Mouse (Mus musculus) heart, postnatal 10 days (tissue): ENCODE results near the gene Mctp1. TPM values are rescaled to one million over a fixed set of nuclear protein-coding genes. Genes with fewer than 3 reads are reported as not detected.

Source experiments
- DNase-seq, 2 experiments: peaks; one replicate each; pipeline ENCODE4 v3.0.0; 2021
- intact Hi-C: fragments of 180-260 bp; cut with DNase I; formaldehyde crosslinking; loops from one replicate; pipeline ENCODE4 v1.15.1; 2025
- total RNA-seq, 2 experiments: library from RNA; stranded (reverse); gene quantifications; 2 replicates each; pipeline ENCODE4 v1.2.3; 2021

Mctp1 gene
- total RNA-seq, 2 experiments from 2014 or later = 1.3 to 1.4 TPM

- intact Hi-C loops = no loop called here
- DNase-seq = no peak
Observed at GRCm38 (mm10) chr13:76808871-76809390, 424.6 kb downstream of the Mctp1 start.

DNA sequence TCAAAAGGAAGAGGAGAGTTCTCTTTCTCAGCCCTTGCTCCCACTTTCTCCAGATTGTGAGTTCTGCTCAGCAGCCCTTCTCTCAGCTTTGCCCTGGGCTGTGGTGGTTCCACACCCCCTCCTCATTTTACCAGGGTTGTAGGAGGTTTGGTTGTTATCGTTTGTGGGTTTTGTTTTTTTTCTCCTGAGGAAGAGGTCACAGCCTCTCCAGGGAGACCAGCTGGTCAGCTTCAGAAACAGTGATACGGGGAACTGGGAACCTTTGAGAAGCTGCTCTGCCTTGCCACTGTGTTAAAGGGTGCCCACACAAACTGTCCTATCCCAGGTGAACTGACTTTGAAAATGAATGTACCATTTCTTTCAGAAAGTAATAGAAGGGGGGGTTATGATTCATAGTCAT is 425.5 kb downstream of the Mctp1 start:
- DNase-seq = no peak
- intact Hi-C loops = no loop called here

- peak; percentile 25 to 35 for DNase-seq
- intact Hi-C loops = no loop called here
Observed at GRCm38 (mm10) chr13:76810496-76810939, 426.2 kb downstream of the Mctp1 start.

DNA sequence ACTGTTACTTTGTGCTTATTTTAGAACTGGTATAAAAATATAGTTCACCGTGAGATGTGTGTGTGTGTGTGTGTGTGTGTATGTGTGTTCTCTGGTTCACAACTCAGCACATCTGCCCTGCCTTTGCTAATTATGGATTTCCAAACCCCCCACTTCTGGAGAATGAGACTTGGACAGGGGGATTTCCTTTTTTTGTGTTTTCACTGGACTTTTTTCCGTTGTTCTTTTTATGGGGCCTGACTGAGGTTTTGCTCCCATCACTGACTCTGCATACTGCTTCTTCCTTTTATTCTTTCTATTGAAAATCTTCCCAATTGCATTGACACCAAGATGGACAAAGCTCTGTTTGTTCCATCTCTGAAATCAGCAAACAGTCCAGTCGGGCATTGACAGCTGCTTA is 438.7 kb downstream of the Mctp1 start:
- intact Hi-C loops = no loop called here

DNA sequence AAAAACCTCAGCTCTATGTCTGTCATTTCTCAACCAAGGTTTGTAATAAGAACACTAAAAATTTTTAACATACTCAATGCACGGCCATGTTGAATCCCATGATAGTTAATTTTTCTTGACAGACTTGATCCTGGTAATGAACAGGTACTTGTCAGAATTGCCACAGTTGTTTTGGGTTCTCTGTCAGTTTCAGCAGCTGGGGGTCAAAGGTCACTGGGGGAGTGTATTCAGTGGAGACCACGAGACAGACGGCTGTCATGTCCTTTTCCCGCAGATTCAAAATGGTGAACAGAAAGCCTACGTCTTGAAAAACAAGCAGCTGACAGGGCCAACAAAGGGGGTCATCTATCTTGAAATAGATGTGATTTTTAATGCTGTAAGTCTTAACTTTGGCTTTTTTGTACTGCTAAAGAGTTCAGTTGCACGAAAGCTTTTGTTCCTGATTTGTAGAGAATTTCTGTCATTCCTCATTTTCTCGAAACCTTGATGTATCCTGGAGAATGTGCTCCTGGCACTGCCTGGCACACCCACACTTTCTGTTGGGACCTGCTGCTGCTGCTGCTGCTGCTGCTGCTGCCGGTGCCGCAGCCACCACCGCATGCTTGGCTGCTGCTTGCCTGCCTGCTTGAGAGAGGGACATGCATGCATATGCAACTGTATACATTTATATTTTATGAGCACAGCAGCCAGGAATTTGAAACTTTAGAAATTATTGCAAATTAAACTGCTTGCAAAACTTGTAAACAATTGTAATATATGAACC is 440.8 kb downstream of the Mctp1 start:
- intact Hi-C loops = no loop called here
- DNase-seq = no peak

More for the DNA sequence above, 438.7 kb downstream of the Mctp1 start:
- DNase-seq = no peak

DNA sequence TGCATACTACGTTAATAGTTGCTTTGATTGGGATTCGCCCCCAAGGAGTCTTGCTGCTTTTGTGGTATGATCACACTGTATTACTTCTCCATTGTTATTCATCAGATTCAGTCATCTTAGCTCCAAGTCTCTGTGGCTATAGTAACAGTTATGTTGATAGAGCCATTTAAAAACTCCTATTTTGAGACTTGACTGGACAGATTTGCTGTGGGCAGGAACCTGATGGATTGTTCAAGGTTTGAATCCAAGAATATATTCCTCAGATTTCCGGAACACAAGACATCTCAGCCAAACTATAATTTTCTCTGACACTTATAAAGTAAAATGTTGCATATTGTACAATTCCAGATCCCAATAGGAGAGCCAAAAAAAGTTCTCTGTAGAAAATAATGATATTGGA is 443.4 kb downstream of the Mctp1 start:
- DNase-seq = no peak
- intact Hi-C loops = no loop called here

- intact Hi-C loops = no loop called here
Observed at GRCm38 (mm10) chr13:76838031-76838430, 453.7 kb downstream of the Mctp1 start.

GRCm38 (mm10) chr13:76840712-76841111 is 456.4 kb downstream of the Mctp1 start:
- no peak for DNase-seq
- intact Hi-C loops = loop anchor here (10.0 kb wide), 1 partner anchor 1344 kb away; no protein-coding TSS in a partner anchor

More at GRCm38 (mm10) chr13:76838031-76838430, 453.7 kb downstream of the Mctp1 start:
- DNase-seq = no peak

- DNase-seq = peak; percentile 54 to 78
- intact Hi-C loops = loop anchor here (10.0 kb wide), 1 partner anchor 1340 kb away; no protein-coding TSS in a partner anchor
Observed at GRCm38 (mm10) chr13:76844629-76845255, 460.4 kb downstream of the Mctp1 start.

DNA sequence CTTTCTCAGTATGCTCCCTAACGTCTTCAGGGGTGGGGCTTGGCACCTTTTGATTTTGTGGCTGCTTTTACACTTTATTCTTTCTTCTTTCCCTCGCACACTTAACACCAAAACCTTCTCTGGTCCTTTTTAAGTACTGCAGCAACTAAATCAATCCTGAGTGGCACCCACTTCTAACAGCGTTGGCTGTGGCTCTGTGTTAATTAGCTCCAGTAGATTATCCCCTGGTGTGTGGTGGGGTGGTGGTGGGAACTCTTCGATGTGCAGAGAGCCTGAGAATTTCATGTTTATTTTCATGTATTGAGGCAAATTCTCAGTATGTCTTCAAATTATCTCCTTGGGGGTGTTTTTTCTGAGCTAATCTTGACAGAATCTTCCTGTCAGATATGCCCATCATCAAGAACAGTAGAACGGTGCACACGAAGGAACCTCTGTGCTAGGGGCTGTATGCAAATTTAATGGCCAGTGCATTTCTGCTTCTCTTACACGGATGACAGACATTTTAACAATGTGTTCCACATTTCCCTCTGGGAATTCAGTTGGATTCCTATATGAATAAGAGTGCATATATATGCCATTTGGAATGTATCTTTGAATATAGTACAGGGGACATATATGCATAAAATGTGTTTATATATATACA is 466.2 kb downstream of the Mctp1 start:
- no peak for DNase-seq
- intact Hi-C loops = no loop called here

DNA sequence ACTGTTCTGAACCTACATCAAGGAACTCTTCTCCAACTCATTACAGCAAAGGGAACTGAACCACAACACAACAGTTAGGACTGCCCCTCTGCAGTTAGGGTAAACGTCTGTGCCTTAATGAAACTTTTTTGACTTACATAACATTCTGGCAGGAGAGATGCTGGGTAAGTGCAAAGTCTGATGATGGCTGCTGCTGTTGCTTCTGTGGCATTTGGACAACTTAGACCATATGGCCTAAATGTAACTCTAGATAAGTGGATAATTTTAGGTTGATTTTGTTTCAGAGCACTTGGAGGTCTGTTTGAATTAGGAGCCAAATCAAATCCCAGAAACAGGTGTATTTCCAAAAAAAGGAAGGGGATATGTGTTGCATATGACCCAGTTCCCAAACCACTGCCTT is 470.0 kb downstream of the Mctp1 start:
- intact Hi-C loops = no loop called here
- no peak for DNase-seq

DNA sequence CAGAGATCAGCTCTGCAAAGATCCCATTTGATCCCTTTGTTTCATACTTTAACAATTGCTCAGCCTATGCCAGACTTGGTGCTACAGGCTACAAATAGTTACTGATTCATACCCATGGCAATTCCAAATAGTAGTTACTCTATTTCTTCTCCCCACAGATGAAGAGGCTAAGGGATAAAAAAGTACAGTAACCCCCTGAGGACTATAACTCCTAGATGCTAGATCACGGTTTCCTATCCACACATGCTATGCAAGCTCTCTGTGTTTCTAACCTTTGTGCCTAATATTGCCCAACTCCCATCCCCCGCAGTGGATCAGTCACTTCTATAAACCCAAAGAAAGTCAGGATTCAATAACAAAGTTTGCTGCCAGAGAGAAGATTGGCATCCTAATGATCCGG is 470.7 kb downstream of the Mctp1 start:
- no peak for DNase-seq
- intact Hi-C loops = no loop called here

DNA sequence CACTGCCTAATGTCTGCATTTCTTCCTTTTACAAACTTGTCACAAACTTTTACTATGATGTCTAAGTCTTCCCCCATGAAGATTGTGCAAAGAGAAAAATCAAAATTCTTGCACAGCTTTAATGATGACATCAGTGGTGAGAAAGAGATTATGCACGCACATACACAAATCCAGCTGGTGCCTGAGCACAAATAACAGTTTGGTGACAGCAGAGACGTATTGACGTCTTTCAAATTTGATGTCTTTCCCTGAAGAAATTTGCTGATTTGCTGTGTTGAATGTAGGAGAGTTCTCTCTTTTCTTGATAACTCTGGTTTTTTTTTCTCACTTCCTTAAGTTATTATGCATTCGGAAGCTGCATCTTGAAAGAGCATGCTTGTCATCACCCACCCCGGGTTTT is 472.7 kb downstream of the Mctp1 start:
- no peak for DNase-seq
- intact Hi-C loops = no loop called here

- intact Hi-C loops = no loop called here
- no peak for DNase-seq
Observed at GRCm38 (mm10) chr13:76858078-76858482, 473.7 kb downstream of the Mctp1 start.

- intact Hi-C loops = no loop called here
- DNase-seq = no peak
Observed at GRCm38 (mm10) chr13:76870291-76870690, 486.0 kb downstream of the Mctp1 start.

DNA sequence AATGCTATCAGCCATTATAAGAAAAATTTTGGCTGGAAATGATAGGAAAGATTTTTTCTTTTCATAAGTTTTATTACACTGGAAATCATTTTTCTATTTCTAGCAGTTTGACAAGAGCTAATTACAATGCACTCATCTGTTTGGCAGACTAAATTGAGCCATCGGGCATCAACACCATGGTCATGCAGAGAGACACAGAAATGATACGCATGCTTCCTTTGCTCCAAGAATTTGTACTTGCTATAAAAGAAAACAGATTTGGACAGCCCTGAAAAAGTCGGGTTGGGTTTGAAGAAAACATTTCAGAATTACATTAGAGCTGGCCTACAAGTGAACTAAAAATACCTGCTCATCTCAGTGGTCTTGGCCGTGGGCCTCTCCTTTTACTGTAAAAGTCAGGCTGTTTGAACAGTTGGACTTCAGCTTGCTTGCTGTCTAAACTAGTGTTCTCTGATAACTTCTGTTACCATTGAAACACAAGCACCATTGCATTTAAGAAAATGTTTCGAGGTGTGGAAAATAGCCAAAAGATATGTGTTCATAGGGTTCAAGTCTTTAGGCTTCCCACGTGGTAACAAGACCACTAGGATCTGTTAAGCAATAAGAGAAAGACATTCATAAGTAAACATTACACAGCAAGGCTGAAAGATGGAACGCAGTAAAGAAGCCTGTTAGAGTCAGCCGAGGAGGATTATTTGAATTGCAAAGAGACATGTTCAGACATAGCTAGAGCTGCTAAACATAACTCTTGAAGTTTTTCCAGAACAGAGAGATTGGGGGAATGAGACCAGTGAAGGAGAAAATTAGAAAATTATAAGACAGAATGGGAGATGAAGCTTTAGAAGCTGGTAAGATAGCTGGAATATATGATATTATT is 493.8 kb downstream of the Mctp1 start:
- intact Hi-C loops = no loop called here
- DNase-seq = no peak

GRCm38 (mm10) chr13:76879008-76879407 is 494.7 kb downstream of the Mctp1 start:
- DNase-seq = no peak
- intact Hi-C loops = no loop called here

DNA sequence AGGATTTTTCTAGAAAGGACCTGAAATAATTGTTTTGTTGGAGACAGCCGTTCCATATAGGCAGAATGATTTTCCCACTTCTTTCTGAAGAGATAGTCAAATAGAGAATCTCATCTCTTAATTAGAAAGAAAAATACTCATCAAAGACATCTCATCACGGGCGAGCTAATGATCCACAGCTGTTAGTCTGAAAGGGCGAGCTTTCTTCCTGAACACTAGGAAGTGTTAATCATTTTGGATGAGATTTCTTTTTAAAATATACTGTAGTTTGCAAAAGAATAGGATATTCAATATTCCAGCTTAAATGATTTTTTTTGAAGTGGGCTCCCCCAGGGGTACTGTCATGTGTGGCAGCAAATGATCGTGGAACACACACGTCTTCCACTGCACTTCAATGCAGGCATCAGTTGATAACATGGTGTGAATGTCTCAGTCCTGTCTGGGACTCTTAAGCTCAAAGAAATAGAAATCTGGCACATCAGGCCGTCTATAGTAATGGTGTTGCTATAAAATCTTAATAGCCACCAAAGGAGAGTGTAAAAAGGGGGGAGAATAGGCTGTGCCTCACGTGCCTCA is 500.3 kb downstream of the Mctp1 start:
- intact Hi-C loops = no loop called here

GRCm38 (mm10) chr13:76892987-76893386 is 508.7 kb downstream of the Mctp1 start:
- DNase-seq = no peak
- intact Hi-C loops = no loop called here

More for the DNA sequence above, 500.3 kb downstream of the Mctp1 start:
- no peak for DNase-seq
